Mouse (Mus musculus) midbrain, embryonic 12.5 days (tissue): ENCODE measurements around the gene Kif28. TPM values are rescaled to one million over a fixed set of nuclear protein-coding genes. Genes with fewer than 3 reads are reported as not detected.
"Not testable (repeated sequence)": the region's sequence is repeated elsewhere in the genome, so short reads cannot be mapped to it uniquely, and the experiment has no call there.

Experiments
- ATAC-seq: fragments of 200-750 bp; cut with Nextera tagmentation; 2 replicates; pipeline ENCODE4 v1.8.0; 2017; ENCODE audit warnings: low read depth, moderate TSS enrichment, moderate library complexity; ENCODE audit not compliant: low FRiP score
- H3K27ac ChIP-seq: fragments of 300-500 bp; sonication (generic); replicated peaks from 2 replicates; pipeline ENCODE4 v1.5.1; 2016; ENCODE audit warnings: mild to moderate bottlenecking
- H3K27me3 ChIP-seq: fragments of 300-500 bp; sonication (generic); 2 replicates; pipeline ENCODE4 v1.6.1; 2016; ENCODE audit warnings: mild to moderate bottlenecking
- H3K36me3 ChIP-seq: fragments of 300-500 bp; sonication (generic); 2 replicates; pipeline ENCODE4 v1.6.1; 2016
- H3K4me1 ChIP-seq: fragments of 300-500 bp; sonication (generic); 2 replicates; pipeline ENCODE4 v1.6.1; 2016
- H3K4me2 ChIP-seq: fragments of 300-500 bp; sonication (generic); replicated peaks from 2 replicates; pipeline ENCODE4 v1.6.1; 2016; ENCODE audit warnings: mild to moderate bottlenecking, moderate library complexity
- H3K4me3 ChIP-seq: fragments of 300-500 bp; sonication (generic); 2 replicates; pipeline ENCODE4 v1.5.1; 2016; ENCODE audit warnings: mild to moderate bottlenecking
- H3K9ac ChIP-seq: fragments of 300-500 bp; sonication (generic); replicated peaks from 2 replicates; pipeline ENCODE4 v1.6.1; 2016; ENCODE audit warnings: mild to moderate bottlenecking, moderate library complexity
- H3K9me3 ChIP-seq: fragments of 300-500 bp; sonication (generic); 2 replicates; pipeline ENCODE4 v1.6.1; 2016; ENCODE audit warnings: mild to moderate bottlenecking
- WGBS: fragments of 180-500 bp; shearing (Covaris S2); methylation state at CpG from one replicate; pipeline ENCODE4 v1.1.7; 2016; 5-methylcytosine and 5-hydroxymethylcytosine counted together
- polyA plus RNA-seq: library from polyadenylated mRNA; unstranded; fragments of >200 nt; fragmentation: Nextera tagmentation; extraction: Ambion mirVana; gene quantifications from 2 replicates; pipeline ENCODE4 v1.2.1, GENCODE M21; 2016

The Kif28 gene
- polyA plus RNA-seq, 1 experiment from 2014 or later: not detected

- H3K27me3 ChIP-seq: no peaks in the 10 kb centered on the region
- H3K36me3 ChIP-seq: no peaks in the 10 kb centered on the region
These were observed 10.3 kb downstream of the Kif28 start for GRCm38 (mm10) chr1:179734500-179735474.

DNA sequence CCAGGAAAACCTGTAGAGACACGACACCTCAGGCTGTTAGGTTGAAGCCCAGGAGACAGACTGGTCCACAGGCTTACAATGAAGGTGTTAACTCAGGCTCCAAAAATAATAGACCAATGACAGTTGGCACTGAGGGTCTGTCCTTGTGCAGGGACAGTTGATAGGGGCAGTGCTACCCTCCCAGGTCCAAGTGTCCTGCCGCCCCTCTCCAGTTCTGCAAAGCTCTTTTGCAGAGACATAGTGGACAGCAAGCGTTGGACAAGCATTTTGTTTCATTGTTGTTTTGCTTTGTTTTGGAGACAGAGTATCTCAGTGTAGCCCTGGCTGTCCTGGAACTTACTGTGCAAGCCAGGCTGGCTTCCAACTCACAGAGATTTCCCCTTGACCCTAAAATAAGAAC lies 13.7 kb downstream of the Kif28 start:
- Histone ChIP-seq H3K36me3 (no peaks in the 10 kb centered on the region), H3K27ac (no peak overlapping the region), H3K4me1 (no peaks in the 10 kb centered on the region), H3K4me3 (no peak overlapping the region), H3K9me3 (0 out of 2 replicates have a peak, but pooled peaks cover 2% of the 10 kb centered on the region), H3K27me3 (no peaks in the 10 kb centered on the region), H3K4me2 (no peak overlapping the region), H3K9ac (no peak overlapping the region)
- no peak for ATAC-seq
- WGBS: 89% methylated on average over 3 of the region's 3 CpGs

More at GRCm38 (mm10) chr1:179734500-179735474, 10.3 kb downstream of the Kif28 start:
- H3K4me3 ChIP-seq: no peak overlapping the region
- H3K9ac ChIP-seq: no peak overlapping the region
- 41% methylated on average over 15 of the region's 15 CpGs for WGBS
- no peak overlapping the region for H3K4me2 ChIP-seq
- no peak for ATAC-seq
- no peaks in the 10 kb centered on the region for H3K4me1 ChIP-seq
- H3K9me3 ChIP-seq: no peaks in the 10 kb centered on the region
- H3K27ac ChIP-seq: no peak overlapping the region

DNA sequence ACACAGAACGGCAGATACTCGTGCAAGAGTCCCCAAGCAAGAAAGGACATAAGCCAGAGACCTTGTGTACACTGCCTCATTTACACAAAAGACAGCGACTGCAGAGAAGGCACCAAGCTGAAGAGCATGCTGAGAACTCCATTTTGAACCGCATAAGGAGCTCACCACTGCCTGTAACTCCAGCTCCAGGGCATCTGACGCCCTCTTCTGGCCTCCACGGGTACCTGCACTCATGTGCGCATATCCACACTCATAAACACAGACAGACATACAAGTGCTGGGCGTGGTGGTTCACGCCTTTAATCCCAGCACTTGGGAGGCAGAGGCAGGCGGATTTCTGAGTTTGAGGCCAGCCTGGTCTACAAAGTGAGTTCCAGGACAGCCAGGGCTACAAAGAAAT lies 16.4 kb downstream of the Kif28 start:
- WGBS: 86% methylated on average over 10 of the region's 10 CpGs
- H3K9ac ChIP-seq: no peak overlapping the region

GRCm38 (mm10) chr1:179722811-179723469 lies 22.1 kb downstream of the Kif28 start:
- Histone ChIP-seq H3K9me3 (no peaks in the 10 kb centered on the region), H3K27ac (no peak overlapping the region), H3K36me3 (no peaks in the 10 kb centered on the region), H3K27me3 (no peaks in the 10 kb centered on the region), H3K9ac (no peak overlapping the region), H3K4me3 (no peak overlapping the region), H3K4me1 (no peaks in the 10 kb centered on the region), H3K4me2 (no peak overlapping the region)
- 77% methylated on average over 8 of the region's 8 CpGs for WGBS
- no peak for ATAC-seq

More for the DNA sequence above, 16.4 kb downstream of the Kif28 start:
- H3K4me2 ChIP-seq: no peak overlapping the region
- no peaks in the 10 kb centered on the region for H3K4me1 ChIP-seq
- H3K27ac ChIP-seq: no peak overlapping the region
- no peak for ATAC-seq
- 0 out of 2 replicates have a peak, but pooled peaks cover 2% of the 10 kb centered on the region for H3K9me3 ChIP-seq
- no peaks in the 10 kb centered on the region for H3K27me3 ChIP-seq
- no peak overlapping the region for H3K4me3 ChIP-seq
- H3K36me3 ChIP-seq: no peaks in the 10 kb centered on the region

GRCm38 (mm10) chr1:179715786-179716185 lies 29.3 kb downstream of the Kif28 start:
- Histone ChIP-seq H3K27me3 (no peaks in the 10 kb centered on the region), H3K9me3 (0 out of 2 replicates have a peak, but pooled peaks cover 3% of the 10 kb centered on the region), H3K4me2 (no peak overlapping the region), H3K36me3 (no peaks in the 10 kb centered on the region), H3K4me3 (no peak overlapping the region), H3K27ac (no peak overlapping the region), H3K4me1 (no peaks in the 10 kb centered on the region), H3K9ac (no peak overlapping the region)
- WGBS: 95% methylated on average over 4 of the region's 4 CpGs
- no peak for ATAC-seq

- 98% methylated on average over 4 of the region's 4 CpGs for WGBS
- not testable (repeated sequence) for H3K36me3 ChIP-seq, H3K9me3 ChIP-seq, ATAC-seq, H3K9ac ChIP-seq, H3K4me2 ChIP-seq, H3K4me1 ChIP-seq, H3K27me3 ChIP-seq, H3K27ac ChIP-seq, H3K4me3 ChIP-seq
These were observed 29.8 kb downstream of the Kif28 start for GRCm38 (mm10) chr1:179715289-179715688.

DNA sequence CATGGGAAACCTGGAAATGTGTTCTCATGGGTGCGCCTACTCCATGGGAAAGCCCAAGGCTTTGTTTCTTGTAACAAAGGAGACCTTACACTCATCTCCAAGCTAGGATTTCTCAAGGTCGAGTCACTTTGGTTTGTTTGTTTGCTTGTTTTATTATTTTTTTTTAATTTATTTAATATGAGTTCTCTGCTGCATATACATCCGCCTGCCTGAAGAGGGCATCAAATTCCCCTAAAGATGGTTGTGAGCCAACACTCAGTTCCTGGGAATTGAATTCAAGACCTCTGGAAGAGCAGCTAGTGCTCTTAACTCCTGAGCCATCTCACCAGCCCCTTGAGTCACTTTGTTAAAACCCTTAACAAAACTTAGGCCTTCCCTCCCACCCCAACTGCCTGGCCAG lies 31.7 kb downstream of the Kif28 start:
- H3K4me1 ChIP-seq: no peaks in the 10 kb centered on the region
- H3K27ac ChIP-seq: no peak overlapping the region
- 84% methylated on average over 3 of the region's 3 CpGs for whole genome bisulfite sequencing
- no peak overlapping the region for H3K4me3 ChIP-seq
- H3K9me3 ChIP-seq: 0 out of 2 replicates have a peak, but pooled peaks cover 3% of the 10 kb centered on the region
- no peak overlapping the region for H3K4me2 ChIP-seq
- H3K27me3 ChIP-seq: no peaks in the 10 kb centered on the region
- H3K36me3 ChIP-seq: no peaks in the 10 kb centered on the region
- no peak for ATAC-seq
- no peak overlapping the region for H3K9ac ChIP-seq

DNA sequence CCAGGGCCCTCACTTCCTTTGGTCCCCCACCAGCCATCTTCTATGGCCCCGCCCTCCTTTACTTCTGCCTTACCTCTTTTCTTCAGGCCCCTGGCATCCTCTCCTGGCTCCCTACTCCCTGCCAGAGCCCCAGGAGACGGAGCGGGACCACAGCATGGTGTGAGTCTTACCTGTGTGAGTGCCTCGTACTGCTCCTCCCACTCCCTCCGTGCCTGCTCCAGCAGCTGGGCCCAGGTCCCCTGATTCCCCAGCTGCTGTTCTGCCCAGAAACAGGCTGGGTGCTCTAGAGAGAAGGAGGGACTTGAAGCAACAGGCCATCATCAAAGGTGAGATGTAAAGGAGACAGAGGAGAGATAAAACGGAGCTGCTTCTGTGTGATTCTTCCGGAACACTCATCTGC lies 32.4 kb downstream of the Kif28 start:
- Histone ChIP-seq H3K27ac (no peak overlapping the region), H3K9me3 (0 out of 2 replicates have a peak, but pooled peaks cover 3% of the 10 kb centered on the region), H3K4me2 (no peak overlapping the region), H3K4me3 (no peak overlapping the region), H3K36me3 (no peaks in the 10 kb centered on the region), H3K27me3 (no peaks in the 10 kb centered on the region), H3K9ac (no peak overlapping the region), H3K4me1 (no peaks in the 10 kb centered on the region)
- no peak for ATAC-seq
- 90% methylated on average over 7 of the region's 7 CpGs for WGBS

DNA sequence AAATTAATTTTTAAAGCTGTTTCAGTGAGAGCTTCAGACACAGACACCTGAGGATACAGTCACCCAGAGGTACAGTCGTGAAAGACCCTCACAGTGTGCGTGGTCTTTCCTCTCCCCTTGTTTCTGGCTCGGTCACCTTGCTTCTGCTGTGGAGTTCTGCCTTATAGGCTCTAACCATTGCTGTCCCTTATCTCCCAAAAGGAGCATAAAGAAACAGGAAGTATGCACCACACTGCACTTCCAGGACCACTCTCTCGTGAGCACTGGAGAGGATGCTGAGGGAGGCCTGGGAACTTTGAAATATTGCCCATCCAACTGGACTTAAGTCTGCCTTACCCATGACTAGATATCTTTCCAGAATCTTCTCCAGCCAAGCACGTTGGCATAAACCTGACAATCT lies 34.3 kb downstream of the Kif28 start:
- Histone ChIP-seq H3K9ac (no peak overlapping the region), H3K27me3 (no peaks in the 10 kb centered on the region), H3K4me3 (no peak overlapping the region), H3K27ac (no peak overlapping the region), H3K4me1 (no peaks in the 10 kb centered on the region), H3K36me3 (no peaks in the 10 kb centered on the region), H3K4me2 (no peak overlapping the region), H3K9me3 (0 out of 2 replicates have a peak, but pooled peaks cover 3% of the 10 kb centered on the region)
- no peak for ATAC-seq
- WGBS: 89% methylated on average over 5 of the region's 5 CpGs

DNA sequence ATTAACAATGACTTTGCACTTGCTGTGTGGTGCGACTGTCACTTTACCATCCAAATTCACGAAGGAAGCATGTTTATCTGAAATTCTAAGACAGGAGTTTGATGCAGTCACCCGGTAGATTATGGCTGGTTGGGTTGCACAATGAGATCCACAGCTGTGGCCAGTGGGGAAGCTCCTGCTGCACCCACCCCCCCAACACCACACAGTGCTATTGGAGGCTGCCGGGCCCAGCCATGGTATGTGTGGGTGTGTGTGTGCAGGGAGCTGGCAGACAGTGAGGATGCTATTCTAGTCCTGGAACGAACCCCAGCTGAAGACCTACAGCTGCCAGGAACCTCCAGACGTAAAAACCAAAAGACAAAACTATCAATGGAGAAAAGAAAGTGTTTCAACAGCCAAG lies 35.7 kb downstream of the Kif28 start:
- ATAC-seq: no peak
- Histone ChIP-seq H3K4me3 (no peak overlapping the region), H3K4me2 (no peak overlapping the region), H3K27me3 (no peaks in the 10 kb centered on the region), H3K27ac (no peak overlapping the region), H3K9ac (no peak overlapping the region), H3K4me1 (no peaks in the 10 kb centered on the region), H3K9me3 (no peaks in the 10 kb centered on the region), H3K36me3 (no peaks in the 10 kb centered on the region)
- 92% methylated on average over 6 of the region's 6 CpGs for WGBS

- no peaks in the 10 kb centered on the region for H3K36me3 ChIP-seq
- H3K4me3 ChIP-seq: no peak overlapping the region
- no peak for ATAC-seq
- no peaks in the 10 kb centered on the region for H3K9me3 ChIP-seq
- no peak overlapping the region for H3K4me2 ChIP-seq
- no peaks in the 10 kb centered on the region for H3K27me3 ChIP-seq
- H3K4me1 ChIP-seq: no peaks in the 10 kb centered on the region
- H3K27ac ChIP-seq: no peak overlapping the region
- 87% methylated on average over 6 of the region's 6 CpGs for WGBS
- H3K9ac ChIP-seq: no peak overlapping the region
These were observed 39.9 kb downstream of the Kif28 start for GRCm38 (mm10) chr1:179705154-179705553.

GRCm38 (mm10) chr1:179704150-179704549 lies 40.9 kb downstream of the Kif28 start:
- no peak for ATAC-seq
- Histone ChIP-seq H3K4me1 (no peaks in the 10 kb centered on the region), H3K9me3 (no peaks in the 10 kb centered on the region), H3K36me3 (no peaks in the 10 kb centered on the region), H3K27ac (no peak overlapping the region), H3K9ac (no peak overlapping the region), H3K4me3 (no peak overlapping the region), H3K27me3 (no peaks in the 10 kb centered on the region), H3K4me2 (no peak overlapping the region)
- WGBS: 88% methylated on average over 3 of the region's 3 CpGs
